Mouse (Mus musculus): Measurements from ENCODE around the gene Sema4g.

DNA sequence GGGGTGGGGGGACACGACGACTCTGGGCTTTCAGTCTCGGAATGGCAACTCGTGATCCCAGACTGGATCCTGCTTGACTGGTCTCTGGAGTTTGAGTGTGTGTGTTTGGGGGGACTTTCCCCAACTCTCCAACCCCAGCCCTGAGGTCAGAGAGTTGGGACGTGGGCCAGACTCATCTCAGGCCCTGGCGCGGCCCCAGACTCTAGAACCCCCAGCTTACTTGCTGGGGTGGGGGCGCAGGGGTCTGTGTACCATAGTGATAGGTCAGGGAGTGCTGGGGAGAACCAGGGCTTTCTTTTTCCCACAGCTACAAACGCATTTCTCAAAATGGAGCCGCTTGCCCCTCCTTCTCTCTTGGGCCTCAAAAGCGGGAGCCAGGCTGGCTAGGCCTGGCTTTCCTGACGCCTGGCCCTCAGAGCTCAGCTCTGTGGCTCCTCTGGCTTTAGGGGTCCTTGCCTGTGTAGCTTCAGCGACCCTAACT is 29.5 kb downstream of the Sema4g start:
- TF ChIP-seq CTCF (IDR thresholded peaks at IDR 0.05; ENCODE audit: low read depth): no peak
- no peak for TF ChIP-seq EP300 (IDR thresholded peaks at IDR 0.05; ENCODE audit: low read depth)
